Mouse (Mus musculus) forebrain, embryonic 15.5 days (tissue): ENCODE measurements around the gene Bcl7c. TPM values are rescaled to one million over a fixed set of nuclear protein-coding genes. Genes with fewer than 3 reads are reported as not detected.

Source experiments
- ATAC-seq: fragments of 200-750 bp; cut with Nextera tagmentation; replicated peaks from 2 replicates; pipeline ENCODE4 v1.8.0; 2017; ENCODE audit warnings: mild to moderate bottlenecking, moderate TSS enrichment, moderate library complexity
- H3K27ac ChIP-seq: fragments of 300-500 bp; sonication (generic); replicated peaks from 2 replicates; pipeline ENCODE4 v1.5.1; 2015; ENCODE audit warnings: mild to moderate bottlenecking, inconsistent platforms
- H3K27me3 ChIP-seq: fragments of 300-500 bp; sonication (generic); 2 replicates; pipeline ENCODE4 v1.6.1; 2015; ENCODE audit warnings: inconsistent platforms
- H3K36me3 ChIP-seq: fragments of 300-500 bp; sonication (generic); 2 replicates; pipeline ENCODE4 v1.6.1; 2015; ENCODE audit warnings: mild to moderate bottlenecking, inconsistent platforms
- H3K4me1 ChIP-seq: fragments of 300-500 bp; sonication (generic); 2 replicates; pipeline ENCODE4 v1.6.1; 2015; ENCODE audit warnings: inconsistent platforms
- H3K4me2 ChIP-seq: fragments of 300-500 bp; sonication (generic); replicated peaks from 2 replicates; pipeline ENCODE4 v1.6.1; 2015; ENCODE audit warnings: mild to moderate bottlenecking, inconsistent platforms
- H3K4me3 ChIP-seq: fragments of 300-500 bp; sonication (generic); 2 replicates; pipeline ENCODE4 v1.5.1; 2015; ENCODE audit warnings: mild to moderate bottlenecking, inconsistent platforms
- H3K9ac ChIP-seq: fragments of 300-500 bp; sonication (generic); replicated peaks from 2 replicates; pipeline ENCODE4 v1.6.1; 2015; ENCODE audit warnings: mild to moderate bottlenecking, inconsistent platforms
- H3K9me3 ChIP-seq: fragments of 300-500 bp; sonication (generic); 2 replicates; pipeline ENCODE4 v1.6.1; 2016; ENCODE audit warnings: inconsistent platforms
- WGBS: fragments of 180-500 bp; shearing (Covaris S2); methylation state at CpG from one replicate; pipeline ENCODE4 v1.1.7; 2015; ENCODE audit warnings: mixed read lengths; 5-methylcytosine and 5-hydroxymethylcytosine counted together
- polyA plus RNA-seq: library from polyadenylated mRNA; unstranded; fragments of >200 nt; fragmentation: Nextera tagmentation; extraction: Ambion mirVana; gene quantifications from 2 replicates; pipeline ENCODE4 v1.2.1, GENCODE M21; 2015

Gene Bcl7c
- polyA plus RNA-seq, 1 experiment from 2014 or later: 47.9 TPM

DNA sequence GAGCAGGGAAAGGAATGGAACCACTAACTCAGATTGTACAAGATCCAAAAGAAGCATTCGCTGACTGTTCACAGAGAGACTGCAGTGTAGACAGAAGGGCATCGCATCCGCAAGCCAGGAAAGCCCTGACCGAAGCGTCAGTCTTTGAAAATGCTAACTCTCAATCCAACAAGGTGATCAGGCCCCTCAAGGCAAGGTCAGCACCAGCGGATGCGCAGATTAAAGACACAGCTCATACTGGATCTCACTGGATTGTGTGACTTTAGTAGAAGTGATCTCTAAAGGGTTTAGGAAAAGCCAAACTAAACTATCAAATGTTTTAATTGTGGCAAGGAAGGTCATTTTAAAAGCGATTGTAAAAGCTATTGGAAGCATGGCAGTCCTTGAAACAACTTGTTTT lies 15.4 kb downstream of the Bcl7c start:
- 93% methylated on average over 8 of the region's 8 CpGs for WGBS
- H3K4me2 ChIP-seq: no peak overlapping the region
- peaks cover 4% of the 10 kb centered on the region; the same call in 1 of the 2 replicates for H3K36me3 ChIP-seq

DNA sequence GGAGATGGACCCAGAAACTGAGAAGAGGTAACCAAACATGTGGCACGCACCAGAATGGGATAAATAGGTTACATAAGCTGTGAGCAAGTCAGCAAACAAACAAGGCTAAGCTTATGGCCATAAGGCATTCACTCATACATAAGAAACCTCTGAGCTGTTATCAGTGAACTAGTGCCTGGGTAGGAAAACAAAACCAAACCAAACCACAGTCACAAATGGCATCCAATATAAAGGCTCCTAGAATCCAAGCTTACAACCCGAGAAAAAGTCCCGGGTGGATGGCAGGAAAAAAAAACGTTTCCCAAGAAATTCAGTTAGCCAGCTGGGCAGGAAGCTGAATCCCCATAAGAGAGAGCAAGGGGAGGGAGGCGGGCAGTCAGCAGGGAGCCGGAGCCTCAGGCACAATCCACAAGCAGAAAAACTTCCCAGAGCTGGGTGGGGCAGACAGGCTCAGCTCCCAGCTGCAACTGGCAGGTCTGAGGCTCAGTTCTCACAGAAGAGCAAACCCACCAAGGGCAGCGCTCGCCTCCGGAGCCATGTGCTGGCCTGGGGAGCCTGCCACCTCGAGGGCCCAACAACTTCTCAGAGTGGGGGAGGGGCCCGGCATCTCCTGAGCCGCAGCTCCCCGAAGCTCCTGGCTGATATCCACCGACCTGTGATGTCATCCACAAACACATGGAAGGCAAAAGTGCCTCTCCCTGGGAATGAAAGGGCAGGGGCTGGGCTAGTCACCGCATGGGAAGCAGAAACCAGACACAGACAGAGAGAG lies 17.3 kb downstream of the Bcl7c start:
- Histone ChIP-seq H3K9me3 (no peaks in the 10 kb centered on the region), H3K4me2 (peak overlapping the region; percentile 41), H3K9ac (peak overlapping the region; percentile 26; the same call in 1 of the 2 replicates), H3K36me3 (no peaks in the 10 kb centered on the region), H3K27ac (peak overlapping the region; percentile 72), H3K4me3 (peak overlapping the region; percentile 21), H3K4me1 (peaks cover 9% of the 10 kb centered on the region), H3K27me3 (no peaks in the 10 kb centered on the region)
- peak; percentile 51 for ATAC-seq
- WGBS: 3% methylated on average over 15 of the region's 15 CpGs

More for the DNA sequence above, 15.4 kb downstream of the Bcl7c start:
- no peak overlapping the region for H3K4me3 ChIP-seq
- no peaks in the 10 kb centered on the region for H3K9me3 ChIP-seq
- H3K4me1 ChIP-seq: peaks cover 9% of the 10 kb centered on the region
- ATAC-seq: no peak
- no peaks in the 10 kb centered on the region for H3K27me3 ChIP-seq
- no peak overlapping the region for H3K9ac ChIP-seq
- H3K27ac ChIP-seq: no peak overlapping the region

DNA sequence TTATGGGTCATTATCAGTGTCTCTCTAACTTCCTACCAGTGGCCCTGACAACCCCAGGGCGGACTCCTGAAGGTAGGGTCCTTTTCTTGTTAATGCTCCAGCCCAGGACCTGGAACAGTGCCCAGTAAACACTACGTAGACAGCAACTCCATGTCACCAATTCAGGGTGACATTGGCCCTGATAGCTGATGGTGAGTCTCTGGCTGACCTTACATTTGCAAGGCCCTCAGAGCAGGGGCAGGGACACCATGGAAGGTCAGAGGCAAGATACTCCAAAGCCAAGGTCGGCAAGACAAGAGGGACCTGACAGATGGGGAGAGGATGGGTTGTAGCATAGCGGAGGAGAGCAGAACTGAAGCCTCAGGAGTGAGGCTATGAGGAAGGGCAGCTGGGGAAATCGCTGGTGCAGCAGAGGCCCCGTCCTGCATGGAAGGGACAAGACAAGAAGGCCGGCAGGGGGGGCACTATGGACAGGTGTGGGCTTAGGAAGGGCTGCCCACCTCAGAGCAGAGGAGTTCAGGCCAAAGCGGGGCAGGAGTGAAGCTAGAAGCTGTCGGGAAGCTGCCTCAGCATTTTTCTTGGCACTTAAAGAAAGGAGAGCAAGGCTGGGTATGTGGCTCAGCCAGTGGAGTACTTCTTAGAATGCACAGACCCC lies 19.0 kb downstream of the Bcl7c start:
- no peak for ATAC-seq
- Histone ChIP-seq H3K27me3 (no peaks in the 10 kb centered on the region), H3K4me3 (no peak overlapping the region), H3K27ac (no peak overlapping the region), H3K4me2 (no peak overlapping the region), H3K9ac (no peak overlapping the region), H3K4me1 (peaks cover 12% of the 10 kb centered on the region), H3K36me3 (no peaks in the 10 kb centered on the region), H3K9me3 (no peaks in the 10 kb centered on the region)
- WGBS: 73% methylated on average over 9 of the region's 9 CpGs

- H3K27ac ChIP-seq: no peak overlapping the region
- no peak for ATAC-seq
- no peak overlapping the region for H3K9ac ChIP-seq
- H3K4me3 ChIP-seq: no peak overlapping the region
- 86% methylated on average over 7 of the region's 7 CpGs for WGBS
- H3K36me3 ChIP-seq: no peaks in the 10 kb centered on the region
- no peaks in the 10 kb centered on the region for H3K27me3 ChIP-seq
- H3K4me2 ChIP-seq: no peak overlapping the region
- H3K9me3 ChIP-seq: no peaks in the 10 kb centered on the region
- peaks cover 12% of the 10 kb centered on the region for H3K4me1 ChIP-seq
These were observed 19.8 kb downstream of the Bcl7c start for GRCm38 (mm10) chr7:127688935-127689334.

DNA sequence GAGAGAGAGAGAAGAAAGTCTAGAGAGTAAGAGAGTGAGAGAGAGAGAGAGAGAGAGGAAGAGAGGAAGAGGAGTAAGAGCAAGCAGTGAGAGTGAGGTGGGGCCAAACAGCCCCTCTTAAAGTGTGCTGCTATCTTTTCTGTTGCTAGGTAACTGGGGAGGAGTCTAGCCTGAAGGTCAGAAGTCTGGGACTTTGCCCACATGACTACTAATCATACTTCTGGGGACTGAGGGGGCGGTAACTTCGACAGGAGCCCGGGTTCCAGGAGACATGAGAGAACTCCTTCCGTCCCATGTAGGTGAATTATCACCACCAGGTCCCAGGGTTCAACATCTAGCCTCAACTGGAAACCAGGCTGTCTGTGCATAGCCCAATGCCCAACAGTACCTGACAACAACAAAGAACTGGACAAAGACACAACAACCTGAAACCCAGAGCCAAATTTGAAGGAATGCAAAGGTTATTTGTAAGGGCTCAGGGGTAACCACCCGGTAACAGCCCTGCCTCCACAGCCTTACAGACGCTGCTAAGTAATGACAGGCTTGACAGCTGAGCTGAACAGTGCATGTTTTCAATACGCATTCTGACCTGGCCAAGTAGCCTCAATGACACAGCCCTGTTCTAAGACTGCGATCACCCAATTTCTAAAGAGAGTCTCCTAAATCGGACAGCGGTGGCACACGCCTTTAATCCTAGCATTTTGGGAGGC lies 21.8 kb downstream of the Bcl7c start:
- Histone ChIP-seq H3K4me1 (peaks cover 12% of the 10 kb centered on the region), H3K4me2 (no peak overlapping the region), H3K36me3 (no peaks in the 10 kb centered on the region), H3K4me3 (no peak overlapping the region), H3K27me3 (no peaks in the 10 kb centered on the region), H3K9me3 (no peaks in the 10 kb centered on the region), H3K27ac (no peak overlapping the region), H3K9ac (no peak overlapping the region)
- no peak for ATAC-seq
- WGBS: 85% methylated on average over 11 of the region's 11 CpGs

DNA sequence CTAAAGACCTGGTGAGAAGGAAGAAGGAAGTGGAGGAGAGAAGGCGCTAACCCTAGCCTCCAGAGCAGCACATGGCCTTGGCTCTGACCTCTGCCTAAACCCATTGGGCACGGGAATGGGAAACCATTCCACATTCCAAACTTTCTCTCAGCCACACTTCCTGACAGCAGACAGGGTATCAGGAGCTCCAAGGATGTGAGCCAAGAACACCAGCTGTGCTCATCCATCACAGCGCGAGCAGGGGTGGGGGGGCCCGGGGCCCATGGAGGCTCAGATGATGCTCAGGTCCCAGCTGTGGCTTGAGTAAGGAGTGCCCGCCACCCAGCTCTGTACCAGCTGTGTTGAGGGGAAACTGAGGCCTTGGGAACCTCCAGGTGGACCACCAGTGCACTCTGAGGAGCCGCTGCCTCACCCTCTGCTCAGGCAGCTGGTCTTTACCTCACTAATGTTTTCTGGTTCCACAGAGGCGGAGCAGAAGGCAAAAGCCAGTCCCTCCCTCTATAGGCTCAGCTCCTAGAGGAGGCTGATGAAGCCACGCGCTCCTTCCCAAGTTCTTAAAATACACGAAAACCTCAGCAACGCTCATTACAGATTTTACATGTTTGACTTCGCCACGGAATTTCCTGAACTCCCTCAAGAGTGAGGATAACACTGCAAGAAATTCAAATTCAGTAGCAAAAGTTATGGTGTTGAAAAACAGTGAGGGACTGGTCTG lies 23.3 kb downstream of the Bcl7c start:
- Histone ChIP-seq H3K4me1 (peaks cover 3% of the 10 kb centered on the region; the same call in 1 of the 2 replicates), H3K4me3 (no peak overlapping the region), H3K9me3 (no peaks in the 10 kb centered on the region), H3K27me3 (no peaks in the 10 kb centered on the region), H3K9ac (no peak overlapping the region), H3K27ac (no peak overlapping the region), H3K36me3 (no peaks in the 10 kb centered on the region), H3K4me2 (no peak overlapping the region)
- no peak for ATAC-seq
- WGBS: 73% methylated on average over 14 of the region's 14 CpGs

DNA sequence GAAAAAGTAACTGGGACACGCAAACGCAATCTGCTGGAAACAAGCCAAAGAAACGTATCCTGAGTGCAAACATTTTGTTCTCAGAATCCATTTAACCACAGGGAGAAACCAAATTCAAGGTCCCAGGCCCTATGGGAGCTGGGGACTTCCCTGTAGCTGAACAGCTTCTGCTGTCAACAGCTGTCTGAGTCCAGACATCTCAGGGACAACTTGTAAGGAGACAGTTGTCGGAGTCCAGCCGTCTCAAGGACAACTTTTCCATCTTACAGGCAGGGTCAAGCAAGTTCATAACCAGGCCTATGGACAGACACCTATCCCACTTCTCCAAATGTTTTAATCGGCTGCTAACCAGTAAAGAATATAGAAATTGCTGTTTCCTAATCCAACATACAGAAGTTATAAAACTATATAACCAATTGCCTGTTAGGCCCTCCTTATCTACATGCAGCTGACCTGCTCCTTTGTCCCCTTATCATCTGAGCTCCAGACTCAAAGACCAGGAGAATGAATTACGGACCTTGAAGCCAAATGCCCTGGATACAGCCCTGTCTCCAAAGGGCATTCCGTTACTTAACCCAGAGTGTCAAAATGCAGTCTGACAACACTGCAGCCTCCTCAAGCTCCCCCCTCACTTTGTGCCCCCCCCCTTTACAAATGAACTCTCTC lies 26.7 kb downstream of the Bcl7c start:
- Histone ChIP-seq H3K9ac (no peak overlapping the region), H3K27ac (no peak overlapping the region), H3K9me3 (no peaks in the 10 kb centered on the region), H3K36me3 (no peaks in the 10 kb centered on the region), H3K4me2 (no peak overlapping the region), H3K4me1 (peaks cover 3% of the 10 kb centered on the region; the same call in 1 of the 2 replicates), H3K27me3 (no peaks in the 10 kb centered on the region), H3K4me3 (no peak overlapping the region)
- ATAC-seq: no peak
- 86% methylated on average over 8 of the region's 8 CpGs for WGBS

DNA sequence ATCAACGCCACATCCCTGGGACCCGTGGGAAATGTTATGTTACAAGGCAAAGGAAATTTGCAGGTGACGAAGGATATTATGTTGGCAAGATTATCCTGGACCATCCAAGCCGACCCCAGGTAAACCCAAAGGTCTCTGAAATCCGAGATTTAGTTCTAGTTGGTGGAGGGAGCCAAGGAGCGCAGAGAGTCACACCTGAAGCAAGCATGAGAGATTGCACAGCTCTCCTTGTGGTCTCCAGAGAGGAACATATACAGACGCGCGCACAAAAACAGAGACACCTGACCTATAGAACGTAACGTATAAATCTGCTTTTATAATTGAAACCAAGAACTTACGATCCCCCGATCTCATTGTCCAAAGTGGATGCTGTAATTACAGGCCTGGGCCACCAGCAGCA lies 28.2 kb downstream of the Bcl7c start:
- H3K4me3 ChIP-seq: no peak overlapping the region
- H3K4me1 ChIP-seq: peaks cover 2% of the 10 kb centered on the region; the same call in 1 of the 2 replicates
- WGBS: 86% methylated on average over 13 of the region's 13 CpGs
- H3K27me3 ChIP-seq: no peaks in the 10 kb centered on the region
- H3K9me3 ChIP-seq: no peaks in the 10 kb centered on the region
- H3K9ac ChIP-seq: no peak overlapping the region
- H3K4me2 ChIP-seq: no peak overlapping the region
- H3K36me3 ChIP-seq: no peaks in the 10 kb centered on the region
- ATAC-seq: no peak
- H3K27ac ChIP-seq: no peak overlapping the region

GRCm38 (mm10) chr7:127678811-127679210 lies 29.9 kb downstream of the Bcl7c start:
- ATAC-seq: no peak

DNA sequence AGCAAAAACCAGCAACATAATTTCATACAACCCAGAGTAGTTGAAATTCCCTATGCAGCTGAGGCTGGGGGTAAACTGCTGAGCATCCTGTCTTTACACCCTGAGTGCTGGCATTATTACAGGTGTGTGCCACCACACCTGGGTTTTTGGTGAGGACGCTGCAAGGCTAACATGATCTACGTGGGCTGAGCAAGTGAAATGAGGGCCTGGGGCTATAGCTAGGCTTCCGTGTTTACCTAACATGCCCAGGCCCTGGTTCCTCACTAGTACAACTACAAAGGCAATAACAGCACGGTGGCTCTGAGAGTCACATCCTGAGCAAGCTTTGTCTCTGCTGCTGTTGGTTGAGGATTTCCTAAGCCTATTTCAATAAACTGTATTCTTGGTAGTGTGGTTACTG lies 31.1 kb downstream of the Bcl7c start:
- no peak for ATAC-seq
- H3K9me3 ChIP-seq: no peaks in the 10 kb centered on the region
- H3K27ac ChIP-seq: no peak overlapping the region
- H3K36me3 ChIP-seq: no peaks in the 10 kb centered on the region
- no peak overlapping the region for H3K4me3 ChIP-seq
- 0 out of 2 replicates have a peak, but pooled peaks cover 3% of the 10 kb centered on the region for H3K4me1 ChIP-seq
- H3K9ac ChIP-seq: no peak overlapping the region
- 92% methylated on average over 4 of the region's 4 CpGs for WGBS
- no peaks in the 10 kb centered on the region for H3K27me3 ChIP-seq
- H3K4me2 ChIP-seq: no peak overlapping the region

More at GRCm38 (mm10) chr7:127678811-127679210, 29.9 kb downstream of the Bcl7c start:
- Histone ChIP-seq H3K4me1 (0 out of 2 replicates have a peak, but pooled peaks cover 3% of the 10 kb centered on the region), H3K27ac (no peak overlapping the region), H3K4me2 (no peak overlapping the region), H3K9ac (no peak overlapping the region), H3K27me3 (no peaks in the 10 kb centered on the region), H3K9me3 (no peaks in the 10 kb centered on the region), H3K4me3 (no peak overlapping the region), H3K36me3 (no peaks in the 10 kb centered on the region)
- 66% methylated on average over 2 of the region's 2 CpGs for WGBS

DNA sequence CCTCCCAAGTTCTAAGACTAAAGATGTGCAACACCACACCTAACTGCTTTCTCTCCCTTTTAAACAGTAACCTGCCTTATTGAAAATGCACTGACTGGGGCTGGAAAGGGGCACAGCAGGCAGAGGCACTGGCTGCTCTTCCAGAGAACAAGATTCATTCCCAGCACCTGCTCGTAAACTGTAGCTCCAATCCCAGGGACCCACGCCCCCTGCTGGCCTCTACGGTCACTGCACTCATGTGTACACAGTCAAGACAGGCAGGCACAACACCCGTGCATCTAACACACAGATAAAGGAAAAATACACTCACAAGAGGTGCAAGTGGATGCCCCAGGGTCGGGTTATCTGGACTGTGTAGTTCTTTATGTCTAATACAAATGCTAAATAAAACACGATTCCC lies 31.7 kb downstream of the Bcl7c start:
- 0 out of 2 replicates have a peak, but pooled peaks cover 3% of the 10 kb centered on the region for H3K4me1 ChIP-seq
- WGBS: 69% methylated on average over 6 of the region's 6 CpGs
- no peak overlapping the region for H3K4me2 ChIP-seq
- no peak for ATAC-seq
- no peaks in the 10 kb centered on the region for H3K9me3 ChIP-seq
- no peaks in the 10 kb centered on the region for H3K27me3 ChIP-seq
- H3K27ac ChIP-seq: no peak overlapping the region
- no peak overlapping the region for H3K4me3 ChIP-seq
- no peaks in the 10 kb centered on the region for H3K36me3 ChIP-seq
- H3K9ac ChIP-seq: no peak overlapping the region
